Mouse (Mus musculus) cerebellum, postnatal 14 days (tissue): Measurements from ENCODE around the gene Exo5.

Experiments
- DNase-seq, 2 experiments: peaks; one replicate each; pipeline ENCODE4 v3.0.0; 2021; ENCODE audit warnings: mixed read lengths in 2 of 2

Gene Exo5

GRCm38 (mm10) chr4:120924554-120925299 is at the start of gene Exo5:
TSS of gene Exo5 (minus strand) at chr4:120925017.
- DNase-seq = peak; percentile 90 to 95

GRCm38 (mm10) chr4:120971842-120972241 is 47.0 kb upstream of the Exo5 start:
- DNase-seq = no peak

- DNase-seq = peak; percentile 52 to 71
Measured at GRCm38 (mm10) chr4:120969382-120970146, 44.7 kb upstream of the Exo5 start.

GRCm38 (mm10) chr4:120968486-120968885 is 43.7 kb upstream of the Exo5 start:
- peak in 1 of 2 experiments; percentile 49 for DNase-seq

GRCm38 (mm10) chr4:120955586-120955985 is 30.8 kb upstream of the Exo5 start:
- no peak for DNase-seq

- no peak for DNase-seq
Measured at GRCm38 (mm10) chr4:120953667-120954066, 28.9 kb upstream of the Exo5 start.

- no peak for DNase-seq
Measured at GRCm38 (mm10) chr4:120953038-120953437, 28.2 kb upstream of the Exo5 start.

- DNase-seq = no peak
Measured at GRCm38 (mm10) chr4:120952163-120952562, 27.3 kb upstream of the Exo5 start.

- DNase-seq = peak; percentile 91 to 93
Measured at GRCm38 (mm10) chr4:120951428-120951973, 26.7 kb upstream of the Exo5 start, which contains the start of gene Zfp69. TSS of gene Zfp69 (minus strand) at chr4:120951699.

GRCm38 (mm10) chr4:120950763-120951427 is 26.1 kb upstream of the Exo5 start:
- DNase-seq = no peak

- no peak for DNase-seq
Measured at GRCm38 (mm10) chr4:120948938-120949337, 24.1 kb upstream of the Exo5 start.

GRCm38 (mm10) chr4:120935006-120935405 is 10.2 kb upstream of the Exo5 start:
- DNase-seq = no peak

- no peak for DNase-seq
Measured at GRCm38 (mm10) chr4:120930736-120931135, 5.9 kb upstream of the Exo5 start.

GRCm38 (mm10) chr4:120928686-120929085 is 3.9 kb upstream of the Exo5 start:
- peak; percentile 41 to 65 for DNase-seq

- DNase-seq = peak; percentile 50 to 51
Measured at GRCm38 (mm10) chr4:120925386-120925785, 569 bp upstream of the Exo5 start.

- no peak for DNase-seq
Measured at GRCm38 (mm10) chr4:120921461-120921860, 3.4 kb downstream of the Exo5 start.

GRCm38 (mm10) chr4:120914501-120914900 is 10.3 kb downstream of the Exo5 start:
- DNase-seq = no peak

GRCm38 (mm10) chr4:120913861-120914260 is 11.0 kb downstream of the Exo5 start:
- no peak for DNase-seq

- DNase-seq = no peak
Measured at GRCm38 (mm10) chr4:120913443-120913842, 11.4 kb downstream of the Exo5 start.

- DNase-seq = no peak
Measured at GRCm38 (mm10) chr4:120912866-120913265, 12.0 kb downstream of the Exo5 start.

GRCm38 (mm10) chr4:120911086-120911485 is 13.7 kb downstream of the Exo5 start:
- DNase-seq = no peak

- DNase-seq = peak; percentile 85 to 88
Measured at GRCm38 (mm10) chr4:120909558-120910150, 15.2 kb downstream of the Exo5 start.

GRCm38 (mm10) chr4:120905644-120906043 is 19.2 kb downstream of the Exo5 start:
- DNase-seq = no peak
